Mouse (Mus musculus) forebrain, embryonic 11.5 days (tissue): ENCODE measurements around the gene 4931440F15Rik. TPM values are rescaled to one million over a fixed set of nuclear protein-coding genes. Genes with fewer than 3 reads are reported as not detected.
"Not testable (repeated sequence)": the region's sequence is repeated elsewhere in the genome, so short reads cannot be mapped to it uniquely, and the experiment has no call there.

Source experiments
- ATAC-seq: fragments of 200-750 bp; cut with Nextera tagmentation; replicated peaks from 2 replicates; pipeline ENCODE4 v1.8.0; 2017; ENCODE audit warnings: moderate TSS enrichment; ENCODE audit not compliant: low FRiP score
- DNase-seq: peaks from one replicate; pipeline ENCODE4 v3.0.0-alpha.2; 2017; ENCODE audit warnings: low spot score
- H3K27ac ChIP-seq: fragments of 300-500 bp; sonication (generic); 2 replicates; pipeline ENCODE4 v1.5.1; 2014; ENCODE audit warnings: low read depth, low read length
- H3K27me3 ChIP-seq: fragments of 300-500 bp; sonication (generic); 2 replicates; pipeline ENCODE4 v1.6.1; 2014; ENCODE audit warnings: mild to moderate bottlenecking, low read length, mixed read lengths; ENCODE audit not compliant: control insufficient read depth, insufficient read depth
- H3K36me3 ChIP-seq: fragments of 300-500 bp; sonication (generic); 2 replicates; pipeline ENCODE4 v1.6.1; 2014; ENCODE audit warnings: mild to moderate bottlenecking, low read length, moderate library complexity, mixed read lengths; ENCODE audit not compliant: control insufficient read depth, insufficient read depth
- H3K4me1 ChIP-seq: fragments of 300-500 bp; sonication (generic); replicated peaks from 2 replicates; pipeline ENCODE4 v1.6.1; 2014; ENCODE audit warnings: low read length, mixed read lengths; ENCODE audit not compliant: control insufficient read depth, insufficient read depth
- H3K4me2 ChIP-seq: fragments of 300-500 bp; sonication (generic); 2 replicates; pipeline ENCODE4 v1.6.1; 2014; ENCODE audit warnings: low read depth, mild to moderate bottlenecking, low read length, moderate library complexity, mixed read lengths; ENCODE audit not compliant: severe bottlenecking
- H3K4me3 ChIP-seq: fragments of 300-500 bp; sonication (generic); 2 replicates; pipeline ENCODE4 v1.5.1; 2014; ENCODE audit warnings: low read depth, low read length
- H3K9ac ChIP-seq: fragments of 300-500 bp; sonication (generic); 2 replicates; pipeline ENCODE4 v1.6.1; 2014; ENCODE audit warnings: low read length
- H3K9me3 ChIP-seq: fragments of 300-500 bp; sonication (generic); 2 replicates; pipeline ENCODE4 v1.6.1; 2016; ENCODE audit warnings: low read length, mixed read lengths; ENCODE audit not compliant: control insufficient read depth
- WGBS: fragments of 180-500 bp; shearing (Covaris S2); extraction: QIAGEN DNeasy Blood & Tissue Kit; methylation state at CpG from one replicate; pipeline ENCODE4 v1.1.7; 2014; 5-methylcytosine and 5-hydroxymethylcytosine counted together
- polyA plus RNA-seq: library from polyadenylated mRNA; unstranded; fragments of >200 nt; fragmentation: Nextera tagmentation; extraction: Ambion mirVana; gene quantifications from 2 replicates; pipeline ENCODE4 v1.2.1, GENCODE M21; 2014

4931440F15Rik gene
- polyA plus RNA-seq, 1 experiment from 2014 or later: 0.13 TPM

DNA sequence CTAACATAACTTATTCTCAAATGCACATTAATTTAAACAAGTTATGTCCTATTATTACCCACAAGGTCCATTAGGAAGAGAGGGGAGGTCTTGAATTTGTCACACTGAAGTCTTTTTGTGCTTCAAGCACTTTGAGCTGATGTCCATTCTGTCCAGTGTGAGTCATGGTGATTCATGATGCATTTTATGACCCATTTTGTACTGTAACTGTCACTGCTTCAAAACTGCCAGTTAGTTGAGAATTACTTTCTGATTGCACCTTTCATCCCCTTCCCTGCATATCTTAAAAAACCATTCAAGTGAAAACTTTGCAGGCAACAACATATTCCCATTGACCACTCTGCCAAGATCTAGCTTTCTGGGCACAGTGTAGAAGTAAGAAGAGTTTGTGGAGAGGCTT lies 11.6 kb upstream of the 4931440F15Rik start:
- no peak overlapping the region for H3K4me3 ChIP-seq
- no peak for DNase-seq
- no peak overlapping the region for H3K4me2 ChIP-seq
- no peaks in the 10 kb centered on the region for H3K27me3 ChIP-seq
- no peak for ATAC-seq
- H3K9me3 ChIP-seq: no peaks in the 10 kb centered on the region
- no peaks in the 10 kb centered on the region for H3K4me1 ChIP-seq
- H3K36me3 ChIP-seq: no peaks in the 10 kb centered on the region
- H3K9ac ChIP-seq: no peak overlapping the region
- no peak overlapping the region for H3K27ac ChIP-seq

DNA sequence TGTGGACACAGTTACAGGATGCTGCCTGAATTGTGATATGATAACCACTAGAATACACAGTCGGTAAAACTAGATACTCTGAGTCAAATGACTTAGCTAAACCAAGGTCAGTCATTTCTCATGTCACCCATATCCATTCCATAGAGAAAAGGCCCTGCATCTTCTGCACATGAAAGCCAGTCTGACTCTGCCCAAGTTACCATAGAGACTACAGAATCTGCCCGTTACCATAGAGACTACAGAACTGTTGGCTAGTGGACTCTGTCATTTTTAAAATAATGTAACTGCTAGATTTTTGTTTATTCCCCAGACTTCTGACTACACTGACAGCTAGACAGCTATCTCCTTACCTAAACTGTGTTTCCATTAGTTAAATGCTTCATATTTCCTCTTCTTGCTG lies 2.3 kb upstream of the 4931440F15Rik start:
- 86% methylated on average over 2 of the region's 2 CpGs for WGBS
- no peak for DNase-seq
- H3K9ac ChIP-seq: no peak overlapping the region

DNA sequence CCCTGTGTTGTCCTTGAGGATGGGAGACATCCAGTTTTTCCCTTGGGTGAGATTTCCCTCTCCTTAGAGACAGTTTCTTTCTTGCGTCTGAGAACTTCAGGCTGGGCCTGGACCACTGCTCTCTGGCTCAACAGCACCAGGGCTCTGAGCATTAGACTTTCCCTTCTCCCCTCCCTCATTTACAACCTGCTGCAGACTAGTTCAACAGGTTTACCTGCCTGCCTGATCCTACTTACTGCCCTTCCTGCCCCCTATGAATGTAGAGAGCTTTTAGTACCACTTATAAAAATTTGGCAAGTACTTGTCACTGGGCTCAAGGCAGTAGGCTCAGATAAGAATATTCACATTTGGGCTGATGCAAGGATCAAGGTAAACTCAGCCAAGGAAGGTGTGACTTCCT lies 533 bp upstream of the 4931440F15Rik start:
- no peaks in the 10 kb centered on the region for H3K9me3 ChIP-seq
- H3K27me3 ChIP-seq: peaks cover 7% of the 10 kb centered on the region; the same call in 1 of the 2 replicates
- 91% methylated on average over 1 of the region's 1 CpGs for WGBS
- H3K9ac ChIP-seq: no peak overlapping the region
- H3K36me3 ChIP-seq: no peaks in the 10 kb centered on the region
- ATAC-seq: no peak
- H3K4me3 ChIP-seq: no peak overlapping the region
- H3K27ac ChIP-seq: no peak overlapping the region
- H3K4me2 ChIP-seq: no peak overlapping the region
- no peaks in the 10 kb centered on the region for H3K4me1 ChIP-seq
- no peak for DNase-seq

More for the DNA sequence above, 2.3 kb upstream of the 4931440F15Rik start:
- Histone ChIP-seq H3K9me3 (no peaks in the 10 kb centered on the region), H3K27ac (no peak overlapping the region), H3K4me3 (no peak overlapping the region), H3K4me1 (no peaks in the 10 kb centered on the region), H3K4me2 (no peak overlapping the region), H3K36me3 (no peaks in the 10 kb centered on the region), H3K27me3 (peaks cover 7% of the 10 kb centered on the region; the same call in 1 of the 2 replicates)
- ATAC-seq: no peak

DNA sequence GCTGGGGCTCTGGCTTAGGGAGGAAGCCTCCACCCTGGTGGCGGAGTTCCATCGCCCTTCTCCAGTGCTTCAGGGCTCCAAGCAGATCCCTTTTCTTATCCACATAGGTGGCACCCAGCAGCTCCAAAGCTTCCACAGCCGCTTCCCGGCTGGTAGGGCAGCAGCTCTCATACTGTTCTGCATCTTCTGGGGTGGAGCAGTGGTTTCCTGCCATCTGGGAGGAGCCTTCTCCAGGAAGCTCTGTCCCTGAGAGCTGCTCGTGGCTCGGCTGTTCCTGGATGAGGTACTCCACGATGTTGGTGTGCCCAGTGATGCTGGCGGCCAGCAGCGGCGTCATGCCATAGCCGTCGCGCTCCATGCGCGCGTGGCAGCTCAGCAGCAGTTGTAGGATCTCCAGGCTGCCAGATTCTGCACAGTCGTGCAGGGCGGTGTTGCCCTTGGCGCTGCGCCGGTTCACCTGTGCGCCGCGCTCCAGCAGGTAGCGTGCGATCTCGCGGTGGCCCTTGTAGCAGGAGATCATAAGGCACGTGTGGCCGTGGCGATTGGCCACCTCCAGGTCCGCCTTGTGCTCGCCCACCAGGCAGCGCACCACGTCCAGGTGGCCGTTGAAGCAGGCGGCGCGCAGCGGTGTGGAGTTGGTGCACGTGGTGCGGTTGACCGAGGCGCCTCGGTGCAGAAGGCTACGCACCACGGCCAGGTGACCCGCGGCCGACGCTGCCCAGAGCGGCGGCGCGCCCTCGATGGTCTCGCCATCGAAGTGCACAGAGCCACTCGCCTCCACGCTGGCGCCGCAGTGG lies 796 bp downstream of the 4931440F15Rik start:
- peak overlapping the region; percentile 31; the same call in 1 of the 2 replicates for H3K4me2 ChIP-seq
- not testable (repeated sequence) for H3K36me3 ChIP-seq, H3K9ac ChIP-seq, DNase-seq, H3K4me3 ChIP-seq, H3K27me3 ChIP-seq, H3K9me3 ChIP-seq, H3K27ac ChIP-seq, H3K4me1 ChIP-seq
- ATAC-seq: 0 out of 2 replicates have a peak, but pooled peaks have one; percentile 33
- WGBS: 25% methylated on average over 55 of the region's 62 CpGs

DNA sequence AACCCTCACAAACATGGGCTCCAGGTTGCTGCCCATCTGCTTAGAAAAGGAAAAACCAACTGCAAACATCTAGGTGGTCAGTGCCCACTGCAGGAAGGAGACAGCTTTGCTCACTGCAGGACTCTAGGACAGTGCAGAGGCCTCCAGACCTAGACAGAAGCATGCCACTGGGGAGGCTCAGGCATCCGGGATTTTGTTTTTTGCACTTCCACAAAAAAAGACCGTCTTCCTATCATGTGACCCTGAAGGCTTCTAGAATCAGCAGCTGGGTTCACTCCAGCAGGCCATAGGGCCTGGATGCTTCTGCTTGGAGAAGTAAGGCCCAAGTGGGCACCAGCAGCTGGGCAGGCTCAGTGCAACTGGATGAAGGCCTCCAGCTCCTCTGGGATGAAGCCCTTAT lies 2.3 kb downstream of the 4931440F15Rik start:
- no peaks in the 10 kb centered on the region for H3K9me3 ChIP-seq
- no peak overlapping the region for H3K9ac ChIP-seq
- H3K27me3 ChIP-seq: peaks cover 7% of the 10 kb centered on the region; the same call in 1 of the 2 replicates
- 87% methylated on average over 2 of the region's 2 CpGs for whole genome bisulfite sequencing
- no peaks in the 10 kb centered on the region for H3K36me3 ChIP-seq
- H3K4me3 ChIP-seq: no peak overlapping the region
- no peak overlapping the region for H3K27ac ChIP-seq
- no peaks in the 10 kb centered on the region for H3K4me1 ChIP-seq
- no peak for DNase-seq
- H3K4me2 ChIP-seq: no peak overlapping the region
- ATAC-seq: no peak

DNA sequence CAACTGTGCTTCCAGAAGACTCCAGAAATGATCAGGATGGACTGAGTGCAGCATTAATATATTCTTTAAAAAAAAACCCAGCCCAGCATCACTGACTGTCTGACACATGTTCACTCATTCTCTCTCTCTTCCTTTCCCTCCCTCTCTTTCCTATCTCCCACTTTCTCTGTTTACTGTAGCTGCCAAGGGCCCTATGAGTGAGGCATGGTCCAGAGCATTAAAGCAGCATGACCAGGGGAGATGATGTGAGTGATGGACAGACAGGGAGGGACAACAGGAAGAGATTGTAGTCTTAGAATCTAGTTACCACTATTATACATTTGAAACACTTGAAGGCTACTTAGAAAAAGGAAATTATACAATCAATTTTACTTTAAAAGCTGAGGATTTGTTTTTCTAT lies 9.8 kb downstream of the 4931440F15Rik start:
- no peaks in the 10 kb centered on the region for H3K9me3 ChIP-seq
- no peaks in the 10 kb centered on the region for H3K4me1 ChIP-seq
- DNase-seq (no peak), ATAC-seq (no peak)
- no peak overlapping the region for H3K4me3 ChIP-seq
- H3K36me3 ChIP-seq: no peaks in the 10 kb centered on the region
- no peak overlapping the region for H3K4me2 ChIP-seq
- H3K9ac ChIP-seq: no peak overlapping the region
- no peaks in the 10 kb centered on the region for H3K27me3 ChIP-seq
- H3K27ac ChIP-seq: no peak overlapping the region

DNA sequence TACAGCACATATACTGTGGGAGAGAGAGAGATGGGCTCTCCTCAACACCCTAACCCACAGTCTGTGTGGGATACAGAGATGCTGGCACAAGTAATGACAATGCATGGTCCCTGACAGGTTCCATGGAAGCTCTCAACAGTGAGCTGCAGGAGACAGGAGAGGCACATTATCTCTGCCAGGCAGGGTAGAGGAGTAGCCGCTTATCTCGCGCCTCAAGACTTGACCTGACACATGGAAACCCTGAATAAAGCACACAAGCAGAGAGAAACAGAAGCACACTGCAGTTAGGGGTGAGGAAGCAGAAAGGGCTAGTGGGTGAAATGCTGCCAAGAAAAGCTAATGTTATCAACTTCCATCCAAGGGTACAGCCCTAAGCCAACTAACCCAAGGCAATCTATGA lies 10.2 kb downstream of the 4931440F15Rik start:
- no peaks in the 10 kb centered on the region for H3K36me3 ChIP-seq
- H3K27me3 ChIP-seq: no peaks in the 10 kb centered on the region
- no peaks in the 10 kb centered on the region for H3K4me1 ChIP-seq
- ATAC-seq (peak; percentile 60; the same call in 1 of the 2 replicates), DNase-seq (no peak)
- no peak overlapping the region for H3K4me3 ChIP-seq
- H3K27ac ChIP-seq: no peak overlapping the region
- H3K9me3 ChIP-seq: no peaks in the 10 kb centered on the region
- H3K9ac ChIP-seq: no peak overlapping the region
- WGBS: 90% methylated on average over 3 of the region's 3 CpGs
- H3K4me2 ChIP-seq: no peak overlapping the region

DNA sequence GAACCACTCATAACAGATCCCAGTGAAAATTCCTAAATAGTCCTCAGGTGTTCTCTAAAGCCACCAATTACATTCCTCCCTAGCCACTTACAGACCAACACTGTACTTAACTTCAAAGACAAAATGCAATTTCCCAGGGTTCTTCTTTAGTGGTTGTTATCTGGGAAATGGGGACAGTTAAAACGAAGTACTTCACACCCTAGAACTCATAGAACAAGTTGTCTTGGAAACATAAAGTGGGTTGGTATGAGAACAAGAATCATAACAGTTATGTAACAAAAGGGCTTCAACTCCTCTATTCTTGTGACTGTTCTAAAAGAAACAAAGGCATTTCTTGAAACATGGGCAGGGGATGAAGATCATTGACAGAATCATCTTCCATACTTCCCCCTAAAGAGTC lies 12.2 kb downstream of the 4931440F15Rik start:
- H3K27me3 ChIP-seq: no peaks in the 10 kb centered on the region
- no peaks in the 10 kb centered on the region for H3K9me3 ChIP-seq
- no peaks in the 10 kb centered on the region for H3K4me1 ChIP-seq
- no peak overlapping the region for H3K4me3 ChIP-seq
- no peak for ATAC-seq
- no peak for DNase-seq
- 78% methylated on average over 1 of the region's 1 CpGs for WGBS
- H3K27ac ChIP-seq: no peak overlapping the region
- H3K9ac ChIP-seq: no peak overlapping the region
- no peaks in the 10 kb centered on the region for H3K36me3 ChIP-seq
- H3K4me2 ChIP-seq: no peak overlapping the region

DNA sequence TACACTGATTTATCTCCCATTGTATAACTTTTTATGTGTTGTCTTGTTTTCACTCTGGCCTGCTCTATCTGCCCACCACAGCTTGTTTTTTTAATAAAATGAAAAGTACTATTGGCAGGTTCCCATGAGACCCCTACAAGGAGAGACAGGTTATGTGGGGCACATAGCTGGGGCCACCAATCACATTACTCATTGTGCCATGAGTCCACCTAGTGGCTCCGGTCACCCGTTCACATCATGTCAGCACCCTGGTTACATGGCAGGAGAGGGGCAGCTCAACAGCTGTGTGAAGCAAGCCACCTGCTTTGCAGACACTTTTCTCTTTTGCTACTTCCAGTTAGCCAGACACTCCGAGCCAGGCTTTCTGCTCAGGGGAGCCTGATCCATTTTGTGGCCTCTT lies 13.0 kb downstream of the 4931440F15Rik start:
- no peak for ATAC-seq
- WGBS: 83% methylated on average over 3 of the region's 3 CpGs

More for the DNA sequence above, 13.0 kb downstream of the 4931440F15Rik start:
- Histone ChIP-seq H3K9me3 (no peaks in the 10 kb centered on the region), H3K4me1 (no peaks in the 10 kb centered on the region), H3K4me3 (no peak overlapping the region), H3K27ac (no peak overlapping the region), H3K27me3 (no peaks in the 10 kb centered on the region), H3K4me2 (no peak overlapping the region), H3K9ac (no peak overlapping the region), H3K36me3 (no peaks in the 10 kb centered on the region)
- DNase-seq: no peak
